Mouse (Mus musculus) ES-Bruce4 (cell line): ENCODE data around the gene Nynrin. TPM values are rescaled to one million over a fixed set of nuclear protein-coding genes. Genes with fewer than 3 reads are reported as not detected.

Source experiments
- H3K27ac ChIP-seq: 2 replicates; pipeline ENCODE4 v1.5.1; 2012; ENCODE audit warnings: low read length, inconsistent platforms; ENCODE audit not compliant: insufficient read depth
- H3K27me3 ChIP-seq: 2 replicates; pipeline ENCODE4 v1.6.1; 2012; ENCODE audit warnings: mild to moderate bottlenecking, low read length, inconsistent platforms; ENCODE audit not compliant: control insufficient read depth, poor library complexity, insufficient read depth, severe bottlenecking
- H3K36me3 ChIP-seq: 2 replicates; pipeline ENCODE4 v1.6.1; 2012; ENCODE audit warnings: inconsistent platforms, mild to moderate bottlenecking, low read length, moderate library complexity; ENCODE audit not compliant: control insufficient read depth, poor library complexity, insufficient read depth, severe bottlenecking
- H3K4me1 ChIP-seq: one replicate; pipeline ENCODE4 v1.8.1; 2011; ENCODE audit warnings: low read length; ENCODE audit not compliant: control insufficient read depth, insufficient read depth
- H3K4me3 ChIP-seq: 2 replicates; pipeline ENCODE4 v1.5.1; 2011; ENCODE audit warnings: low read depth, mild to moderate bottlenecking, low read length
- H3K9ac ChIP-seq: 2 replicates; pipeline ENCODE4 v1.6.1; 2012; ENCODE audit warnings: low read depth, mild to moderate bottlenecking, inconsistent platforms; ENCODE audit not compliant: poor library complexity, severe bottlenecking
- H3K9me3 ChIP-seq: replicated peaks from 2 replicates; pipeline ENCODE4 v1.6.1; 2012; ENCODE audit warnings: mild to moderate bottlenecking, low read length, inconsistent platforms; ENCODE audit not compliant: control insufficient read depth, poor library complexity, insufficient read depth, severe bottlenecking
- CTCF ChIP-seq: IDR thresholded peaks from one replicate; pipeline ENCODE4 v1.8.1; 2011; ENCODE audit warnings: low read depth, low read length
- EP300 ChIP-seq: IDR thresholded peaks from 2 replicates; pipeline ENCODE4 v1.6.1; 2011; ENCODE audit warnings: low read depth, low read length; ENCODE audit not compliant: insufficient read depth
- POLR2A ChIP-seq: IDR thresholded peaks from one replicate; pipeline ENCODE4 v1.8.1; 2011; ENCODE audit warnings: low read length; ENCODE audit not compliant: insufficient read depth
- polyA plus RNA-seq: library from polyadenylated mRNA; stranded (reverse); fragments of >200 nt; gene quantifications from 2 replicates; pipeline ENCODE4 v1.2.4, GENCODE M21; 2011; ENCODE audit warnings: low read depth; ENCODE audit not compliant: missing spikeins, insufficient read depth, insufficient read length

Nynrin gene
- polyA plus RNA-seq, 1 experiment, result 24.6 TPM

DNA sequence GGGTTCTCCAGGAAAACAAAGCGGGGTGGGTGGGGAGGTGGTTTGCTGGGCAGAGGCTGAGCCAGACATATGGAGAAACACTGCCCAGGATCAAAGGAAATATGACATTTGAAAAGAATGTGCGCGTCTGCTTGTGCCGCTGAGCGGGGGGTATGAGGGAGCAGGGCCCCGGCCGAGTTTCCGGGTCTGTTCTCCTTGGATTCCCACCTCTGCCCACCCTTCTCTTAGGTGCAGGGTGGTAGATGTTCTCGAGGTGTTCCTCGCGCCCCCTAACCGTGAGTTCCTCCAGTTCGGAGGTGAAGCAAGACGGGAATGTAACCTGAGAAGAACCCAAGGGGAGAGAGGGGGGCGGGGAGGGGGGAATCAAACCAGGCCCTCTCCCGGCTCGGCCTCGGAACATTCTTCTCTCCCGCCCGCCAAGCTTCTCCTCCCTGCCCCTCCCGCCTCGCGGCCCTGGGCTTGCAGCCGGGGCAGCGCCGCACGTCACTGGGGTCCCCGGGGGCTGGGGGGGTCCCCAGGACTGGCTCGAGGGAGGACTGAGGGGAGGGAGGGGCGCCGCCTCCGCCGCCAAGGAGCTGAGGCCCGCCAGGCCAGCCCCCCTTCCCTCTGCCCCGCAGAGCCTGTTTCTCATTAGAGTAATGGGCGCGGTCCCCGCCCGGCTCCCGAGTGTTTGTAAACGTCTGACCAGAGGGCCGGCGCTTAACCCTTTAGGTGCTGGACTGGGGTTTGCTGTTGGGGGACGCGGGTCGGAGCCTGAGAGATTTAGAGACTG lies 30.6 kb upstream of the Nynrin start, which contains the start of gene Nfatc4:
TSS of gene Nfatc4 (plus strand) at position 154 of the 772 bp plus-strand sequence.
- Histone ChIP-seq H3K36me3 (peaks cover 2% of the 10 kb centered on the region; the same call in 1 of the 2 replicates), H3K4me1 (no peaks in the 10 kb centered on the region), H3K27me3 (no peaks in the 10 kb centered on the region), H3K9ac (peak within 1 kb of the TSS; percentile 97), H3K9me3 (no peaks in the 10 kb centered on the region), H3K27ac (peak within 1 kb of the TSS; percentile 82), H3K4me3 (peak within 1 kb of the TSS; percentile 87)
- TF ChIP-seq POLR2A (no peak), CTCF (peak; percentile 5), EP300 (peak; percentile 54; the same call in 1 of the 2 replicates)

- Histone ChIP-seq H3K9ac (peak overlapping the region; percentile 97), H3K4me1 (peaks cover 4% of the 10 kb centered on the region), H3K27me3 (no peaks in the 10 kb centered on the region), H3K36me3 (peaks cover 2% of the 10 kb centered on the region; the same call in 1 of the 2 replicates), H3K9me3 (no peaks in the 10 kb centered on the region), H3K27ac (peak overlapping the region; percentile 64), H3K4me3 (peak overlapping the region; percentile 87)
- no peak for TF ChIP-seq POLR2A
- TF ChIP-seq EP300, result no peak
- no peak for TF ChIP-seq CTCF
Measured at GRCm38 (mm10) chr14:55824001-55824480, 29.8 kb upstream of the Nynrin start.

DNA sequence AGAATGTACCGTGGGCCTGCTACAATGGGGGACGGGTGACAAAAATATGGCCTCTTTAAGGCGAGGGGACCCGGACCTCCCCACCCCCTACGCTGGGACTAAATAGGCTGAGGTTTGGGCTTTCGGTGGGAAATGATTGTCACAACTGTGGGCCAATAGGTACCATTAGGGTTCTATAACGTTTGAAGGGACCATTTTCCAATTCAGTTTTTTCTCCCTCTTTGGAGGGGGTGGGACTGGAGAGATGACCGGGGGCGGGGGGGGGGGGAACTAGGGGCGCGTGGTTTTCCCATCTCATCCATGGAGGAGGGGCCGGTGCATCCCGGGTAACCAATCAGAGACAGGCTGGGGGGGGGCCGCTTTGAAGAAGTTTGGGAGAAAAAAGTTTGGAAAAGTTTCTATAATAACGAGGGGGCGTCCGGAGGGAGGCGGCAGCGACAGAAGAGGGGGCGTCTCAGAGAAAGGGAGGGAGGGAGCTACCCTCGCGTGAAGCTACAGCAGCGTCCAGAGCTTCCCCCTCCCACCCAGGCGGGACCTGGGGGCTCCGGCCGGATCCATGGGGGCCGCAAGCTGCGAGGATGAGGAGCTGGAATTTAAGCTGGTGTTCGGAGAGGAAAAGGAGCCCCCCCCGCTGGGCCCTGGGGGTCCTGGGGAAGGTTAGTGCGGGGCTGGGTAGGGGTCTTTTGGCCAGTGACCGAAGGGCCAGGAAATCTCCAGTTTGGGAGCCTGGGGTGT lies 29.2 kb upstream of the Nynrin start:
- peak overlapping the region; percentile 87 for H3K4me3 ChIP-seq
- H3K27me3 ChIP-seq, result no peaks in the 10 kb centered on the region
- H3K9ac ChIP-seq, result peak overlapping the region; percentile 97
- H3K36me3 ChIP-seq, result peaks cover 2% of the 10 kb centered on the region; the same call in 1 of the 2 replicates
- peaks cover 6% of the 10 kb centered on the region for H3K4me1 ChIP-seq
- no peaks in the 10 kb centered on the region for H3K9me3 ChIP-seq
- peak overlapping the region; percentile 64 for H3K27ac ChIP-seq
- TF ChIP-seq CTCF, result no peak
- no peak for TF ChIP-seq EP300
- no peak for TF ChIP-seq POLR2A

DNA sequence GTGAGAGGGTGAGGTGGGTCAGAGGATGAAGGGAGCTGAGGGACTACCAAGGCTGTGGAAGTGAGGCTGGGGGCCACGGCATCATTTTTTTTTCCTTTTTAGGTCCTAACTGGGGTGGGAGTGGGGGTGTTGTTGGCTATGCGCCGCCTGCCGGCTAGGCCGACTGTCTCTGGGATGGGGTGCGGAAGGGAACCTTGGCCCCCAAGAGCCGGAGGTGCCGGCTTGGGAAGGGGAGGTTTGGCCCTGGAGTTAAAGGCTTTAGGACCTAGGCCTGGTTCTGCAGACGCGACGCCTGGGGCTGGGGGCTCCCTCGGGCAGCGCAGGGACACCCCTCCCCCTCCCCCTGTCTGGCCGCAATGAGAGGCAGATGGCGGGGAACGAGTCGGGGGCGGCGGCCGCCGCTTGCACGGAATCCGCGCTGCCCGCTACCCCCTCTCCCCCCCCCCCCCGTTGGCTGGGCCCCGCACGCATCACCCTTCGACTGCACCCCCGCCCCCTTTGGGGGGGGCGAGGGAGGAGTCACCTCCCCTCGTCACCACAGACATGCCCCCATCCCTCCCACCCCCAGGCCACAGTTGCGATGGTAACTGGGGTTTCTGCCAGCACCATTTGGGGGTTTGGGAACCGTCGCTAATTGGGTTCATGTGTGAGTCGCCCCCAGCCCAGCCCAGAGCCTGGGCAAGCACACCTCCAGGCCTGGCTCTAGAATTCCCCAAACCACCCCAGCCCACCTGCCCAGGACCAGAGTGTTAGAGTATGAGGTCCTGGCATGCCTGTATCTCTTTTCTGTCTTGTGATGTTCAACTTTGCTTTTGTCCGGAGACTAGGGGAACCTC lies 28.4 kb upstream of the Nynrin start:
- peaks cover 7% of the 10 kb centered on the region for H3K4me1 ChIP-seq
- H3K4me3 ChIP-seq, result peak overlapping the region; percentile 69
- peaks cover 2% of the 10 kb centered on the region; the same call in 1 of the 2 replicates for H3K36me3 ChIP-seq
- TF ChIP-seq CTCF (no peak), EP300 (no peak), POLR2A (no peak)
- no peak overlapping the region for H3K27ac ChIP-seq
- H3K9me3 ChIP-seq, result no peaks in the 10 kb centered on the region
- H3K27me3 ChIP-seq, result no peaks in the 10 kb centered on the region
- H3K9ac ChIP-seq, result peak overlapping the region; percentile 97

GRCm38 (mm10) chr14:55826142-55826541 lies 27.7 kb upstream of the Nynrin start:
- Histone ChIP-seq H3K9me3 (no peaks in the 10 kb centered on the region), H3K4me3 (peak overlapping the region; percentile 69), H3K36me3 (peaks cover 2% of the 10 kb centered on the region; the same call in 1 of the 2 replicates), H3K4me1 (peaks cover 10% of the 10 kb centered on the region), H3K9ac (peak overlapping the region; percentile 97), H3K27me3 (no peaks in the 10 kb centered on the region), H3K27ac (no peak overlapping the region)
- no peak for TF ChIP-seq POLR2A
- no peak for TF ChIP-seq EP300
- no peak for TF ChIP-seq CTCF
